Mouse (Mus musculus) thymus, postnatal 36 days (tissue): Measurements from ENCODE around the gene 2410131K14Rik.

ENCODE experiments used
- DNase-seq, 2 experiments: peaks; one replicate each; pipeline ENCODE4 v3.0.0; 2022; ENCODE audit warnings: mixed read lengths in 2 of 2

Gene 2410131K14Rik

DNA sequence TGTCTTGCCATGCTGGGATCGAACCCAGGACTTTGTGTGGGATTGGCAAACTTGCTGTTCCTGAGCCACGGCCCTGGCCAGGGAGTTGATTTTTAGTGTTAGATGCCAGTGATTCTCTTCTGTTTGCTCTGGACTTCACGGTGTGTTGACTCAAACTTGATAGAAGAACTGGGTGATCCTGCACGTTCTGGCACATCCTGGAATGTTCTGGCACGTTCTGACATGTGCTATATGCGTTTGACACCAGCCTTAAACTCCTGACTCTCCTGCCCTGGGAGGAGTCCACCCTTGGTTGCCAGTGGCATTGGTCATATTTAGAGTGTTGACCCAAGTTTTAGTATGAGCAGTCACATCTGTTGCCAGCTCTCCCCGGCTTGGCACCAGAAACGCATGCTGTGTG, 17.4 kb downstream of the 2410131K14Rik start:
- DNase-seq, result no peak

DNA sequence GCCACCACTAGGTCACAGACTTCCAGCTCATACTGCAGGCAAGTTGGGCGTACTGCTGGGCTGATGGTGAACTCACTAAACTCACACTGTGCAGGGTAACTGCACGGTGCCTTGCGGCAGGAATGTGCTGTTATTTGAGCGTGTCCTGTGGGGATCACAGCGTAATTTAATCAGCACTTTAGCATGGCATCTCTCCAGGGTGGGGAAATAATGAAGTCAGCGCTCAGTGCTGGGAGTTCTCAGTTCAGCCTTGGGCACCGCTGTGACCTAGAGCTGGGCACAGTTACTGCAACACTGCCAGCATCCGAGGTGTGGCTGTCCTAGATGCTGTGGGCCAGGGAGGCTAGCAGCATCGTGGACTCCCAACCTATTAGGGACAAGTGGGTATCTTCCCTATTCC, 19.3 kb downstream of the 2410131K14Rik start:
- no peak for DNase-seq

DNA sequence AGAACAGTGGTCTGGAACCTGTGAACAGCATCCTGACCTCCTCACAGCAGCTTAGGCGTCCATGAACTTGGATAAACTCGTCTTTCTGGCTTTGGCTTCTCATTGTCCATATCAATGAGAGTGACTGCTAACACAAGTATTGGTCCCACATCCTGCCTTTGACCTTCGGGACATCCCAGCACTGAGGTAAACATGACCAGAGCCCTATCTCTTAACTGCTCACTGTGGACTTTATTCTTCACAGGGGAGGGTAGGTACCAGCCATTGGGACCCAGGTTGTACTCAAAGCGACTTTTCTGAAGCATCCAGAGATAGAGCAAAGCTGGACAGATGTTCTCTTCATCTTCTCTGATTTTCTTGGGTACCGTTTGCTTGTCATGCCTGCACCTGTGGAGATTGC, 20.3 kb downstream of the 2410131K14Rik start:
- DNase-seq, result no peak

DNA sequence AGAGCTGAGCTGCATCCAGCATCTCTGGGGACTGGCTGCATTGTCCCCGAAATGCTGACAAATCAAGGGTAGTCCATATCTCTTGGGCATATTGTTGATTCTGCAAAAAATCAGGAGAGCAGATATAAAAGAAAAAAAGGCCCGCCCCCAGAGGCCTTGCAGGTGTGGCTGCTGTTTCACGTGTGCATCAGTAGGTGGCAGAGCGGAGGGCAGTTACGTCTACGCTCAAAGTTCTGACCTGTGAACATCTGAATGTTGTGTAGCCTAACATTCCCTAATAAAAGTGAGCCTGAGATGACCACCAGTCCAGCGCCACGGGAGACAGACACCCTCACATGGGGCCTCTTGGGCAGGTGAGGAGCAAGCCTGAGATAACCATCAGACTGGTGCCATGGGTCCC, 21.3 kb downstream of the 2410131K14Rik start:
- peak; percentile 14 to 24 for DNase-seq

DNA sequence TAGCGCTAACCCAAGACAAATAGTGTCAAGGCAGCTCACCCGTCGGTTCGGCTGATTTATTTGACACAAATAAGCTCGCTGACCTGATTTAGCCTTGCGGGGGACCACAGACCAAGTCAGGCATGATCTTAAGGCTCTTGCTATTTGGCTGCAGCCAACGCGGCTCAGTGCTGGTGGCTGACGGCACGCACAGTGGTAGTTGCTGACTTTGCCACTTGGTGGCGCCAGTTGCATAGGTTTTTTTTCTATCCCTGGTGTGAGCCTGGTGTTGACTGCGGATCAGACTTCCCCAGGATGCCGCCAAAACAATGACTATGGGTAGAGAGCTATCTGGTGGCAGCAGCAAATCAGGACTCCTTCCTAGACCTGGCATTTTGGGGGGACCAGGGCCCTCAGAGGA, 24.0 kb downstream of the 2410131K14Rik start:
- DNase-seq, result peak; percentile 78 to 81

DNA sequence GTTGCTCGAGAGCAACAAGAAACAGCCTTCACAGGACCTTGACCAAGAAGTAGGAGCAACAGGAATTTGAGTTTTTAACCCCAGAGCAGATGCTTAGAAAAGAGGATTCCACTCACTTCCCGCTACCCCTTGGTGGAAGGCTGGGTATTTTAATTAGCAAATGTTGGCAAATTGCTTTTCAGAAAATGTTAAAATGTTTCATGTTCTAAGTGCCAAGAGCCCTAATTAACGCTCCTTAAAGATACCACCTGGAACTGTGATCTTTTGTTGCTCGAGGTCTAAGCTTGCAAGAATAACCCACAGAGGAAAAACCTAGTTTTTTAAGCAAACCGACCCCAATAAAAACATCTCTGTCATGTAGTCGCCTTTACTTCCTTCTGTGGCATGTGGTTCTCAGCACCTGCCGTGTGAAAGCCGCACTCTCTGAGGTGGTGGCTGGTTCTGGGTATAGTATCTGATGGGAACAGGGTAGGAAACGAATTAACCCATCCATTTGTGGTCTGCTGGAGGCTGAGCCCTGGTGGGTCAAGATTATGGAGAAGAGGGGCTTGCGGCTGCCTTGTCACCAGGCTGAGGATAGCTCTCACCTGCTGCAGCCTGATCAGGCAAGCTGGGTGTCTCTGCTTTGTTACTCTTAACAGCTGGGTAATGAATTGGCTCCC, 26.6 kb downstream of the 2410131K14Rik start:
- DNase-seq, result peak; percentile 40 to 58

GRCm38 (mm10) chr5:118273446-118273845, 28.4 kb downstream of the 2410131K14Rik start:
- no peak for DNase-seq

- no peak for DNase-seq
Measured at GRCm38 (mm10) chr5:118274546-118274945, 29.5 kb downstream of the 2410131K14Rik start.

- no peak for DNase-seq
Measured at GRCm38 (mm10) chr5:118276281-118276680, 31.3 kb downstream of the 2410131K14Rik start.

DNA sequence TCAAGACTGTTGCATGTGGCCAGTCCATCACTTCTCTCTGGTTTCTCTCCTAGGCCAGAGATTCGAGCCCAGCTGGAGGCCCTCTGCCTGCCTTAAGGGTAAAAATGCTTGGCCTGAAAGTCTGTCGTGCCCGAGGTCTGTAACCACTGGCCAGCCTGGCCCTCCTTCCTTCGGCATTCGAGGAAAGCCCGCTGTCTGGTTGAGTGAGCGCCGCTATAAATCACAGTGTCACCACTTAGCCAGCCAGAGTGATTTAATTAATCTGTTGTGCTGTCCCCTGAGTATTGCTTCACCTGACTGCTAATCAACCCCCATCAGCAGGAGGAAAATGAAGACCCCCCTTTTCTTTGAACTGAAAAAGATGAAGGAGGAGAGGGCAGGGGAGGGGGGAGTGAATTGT, 31.7 kb downstream of the 2410131K14Rik start:
- DNase-seq, result no peak

- peak in 1 of 2 experiments; percentile 6 for DNase-seq
Measured at GRCm38 (mm10) chr5:118277741-118278495, 32.9 kb downstream of the 2410131K14Rik start.

- DNase-seq, result peak in 1 of 2 experiments; percentile 10
Measured at GRCm38 (mm10) chr5:118291453-118291852, 46.4 kb downstream of the 2410131K14Rik start.

DNA sequence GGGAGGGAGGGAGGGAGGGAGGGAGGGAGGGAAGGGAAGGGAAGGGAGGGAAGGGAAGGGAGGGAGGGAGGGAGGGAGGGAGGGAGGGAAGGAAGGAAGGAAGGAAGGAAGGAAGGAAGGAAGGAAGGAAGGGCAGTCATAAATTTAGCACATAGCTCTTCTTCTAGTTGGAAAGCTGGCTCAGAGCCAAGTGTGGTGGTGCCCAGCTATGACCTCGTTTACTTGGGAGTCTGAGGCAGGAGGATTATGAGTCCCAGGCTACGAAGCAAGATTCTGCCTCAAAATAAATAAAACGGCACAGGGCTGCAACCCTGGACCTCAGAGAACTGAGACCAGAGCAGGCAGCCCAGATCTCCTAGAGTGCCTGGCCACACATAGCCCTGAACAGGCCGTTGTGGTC, 47.4 kb downstream of the 2410131K14Rik start:
- DNase-seq, result no peak

GRCm38 (mm10) chr5:118294086-118294864, 49.2 kb downstream of the 2410131K14Rik start:
- no peak for DNase-seq

GRCm38 (mm10) chr5:118294865-118295258, 49.8 kb downstream of the 2410131K14Rik start:
- DNase-seq, result no peak

DNA sequence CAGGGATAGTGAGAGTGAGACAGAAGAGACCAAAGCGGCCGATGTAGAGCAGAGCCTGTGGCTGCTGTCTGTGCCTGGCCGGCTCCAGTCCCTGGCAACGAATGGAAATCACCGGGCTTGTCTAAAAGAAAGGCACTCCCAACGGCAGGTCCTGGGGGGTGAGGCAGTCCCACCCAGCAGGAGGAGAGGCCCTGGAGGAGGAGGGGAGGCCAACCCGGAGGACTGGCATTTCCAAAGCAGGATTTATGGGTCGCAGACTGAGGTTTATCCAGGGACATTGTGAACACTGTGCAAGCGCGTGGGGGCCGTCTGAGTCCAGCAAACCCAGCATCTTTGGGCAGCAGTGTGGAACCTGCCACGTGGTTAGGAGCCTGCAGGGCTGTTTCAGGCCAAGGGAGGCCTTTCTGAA, 52.3 kb downstream of the 2410131K14Rik start:
- no peak for DNase-seq

GRCm38 (mm10) chr5:118299720-118300400, 54.8 kb downstream of the 2410131K14Rik start:
- DNase-seq, result no peak

GRCm38 (mm10) chr5:118302466-118303155, 57.6 kb downstream of the 2410131K14Rik start:
- no peak for DNase-seq

DNA sequence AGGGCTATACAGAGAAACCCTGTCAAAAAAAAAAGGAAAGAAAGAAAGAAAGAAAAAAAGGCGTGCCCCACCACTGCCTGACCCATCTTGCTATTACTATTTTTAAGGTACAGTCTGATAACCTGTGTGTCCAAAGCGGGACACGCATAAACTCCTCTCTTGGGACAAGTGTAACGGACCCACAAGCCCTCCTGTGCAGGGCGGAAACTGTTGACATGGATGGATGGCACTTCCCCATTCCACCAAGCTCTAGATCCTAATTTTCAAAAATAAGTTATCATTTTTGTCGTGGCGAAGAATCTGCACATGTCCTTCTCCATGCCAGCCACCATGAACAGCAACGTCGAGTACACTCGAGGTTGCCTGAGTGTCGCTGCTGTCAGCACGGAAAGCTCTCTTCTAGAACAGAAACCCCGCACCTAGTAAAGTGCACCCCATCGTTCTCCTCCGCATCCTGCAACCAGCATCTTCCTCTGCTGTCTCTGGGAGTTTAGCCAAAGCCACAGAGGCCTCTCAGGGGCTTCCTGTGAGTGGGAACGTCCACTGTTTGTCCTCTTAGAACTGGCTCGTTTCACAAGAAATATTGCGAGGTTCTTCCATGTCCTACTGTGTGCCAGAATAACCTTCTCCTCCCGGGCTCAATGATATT, 60.1 kb downstream of the 2410131K14Rik start:
- no peak for DNase-seq

DNA sequence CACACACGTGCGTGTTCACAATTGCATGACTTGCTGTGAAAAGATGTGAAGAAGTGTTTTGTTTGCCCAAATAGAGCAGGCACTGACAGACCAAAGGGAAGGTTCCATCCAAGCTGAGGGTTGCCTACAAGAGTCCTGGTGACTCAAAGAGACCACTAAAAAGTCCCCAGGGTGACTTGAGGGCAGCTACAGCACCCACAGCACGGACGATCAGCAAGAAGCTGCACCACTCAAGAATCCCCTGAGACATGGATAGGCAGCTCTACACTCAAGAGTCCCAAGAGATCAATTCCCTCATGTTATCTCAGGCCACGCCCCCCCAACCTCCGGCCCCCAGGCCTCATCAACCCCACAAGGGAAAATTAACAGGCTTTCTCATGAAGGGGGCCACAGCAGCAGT, 65.4 kb downstream of the 2410131K14Rik start:
- no peak for DNase-seq

DNA sequence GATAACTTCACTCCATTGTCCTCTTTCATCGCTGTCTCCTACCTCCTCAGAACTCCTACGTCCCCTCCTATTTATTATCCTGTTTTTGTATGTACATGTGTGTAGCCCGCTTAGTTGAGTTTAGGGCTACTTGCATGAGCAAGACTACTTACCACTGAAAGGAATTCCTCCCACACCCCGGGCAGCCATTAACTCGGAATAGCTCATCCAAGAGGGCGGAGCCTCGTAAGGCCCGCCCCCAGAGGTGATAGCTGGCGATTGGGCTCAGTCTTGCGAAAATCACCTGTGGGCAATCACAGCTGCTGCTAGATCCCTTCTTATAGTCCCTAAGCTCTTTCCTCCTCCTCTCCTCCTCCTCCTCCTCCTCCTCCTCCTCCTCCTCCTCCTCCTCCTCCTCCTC, 66.2 kb downstream of the 2410131K14Rik start:
- no peak for DNase-seq

DNA sequence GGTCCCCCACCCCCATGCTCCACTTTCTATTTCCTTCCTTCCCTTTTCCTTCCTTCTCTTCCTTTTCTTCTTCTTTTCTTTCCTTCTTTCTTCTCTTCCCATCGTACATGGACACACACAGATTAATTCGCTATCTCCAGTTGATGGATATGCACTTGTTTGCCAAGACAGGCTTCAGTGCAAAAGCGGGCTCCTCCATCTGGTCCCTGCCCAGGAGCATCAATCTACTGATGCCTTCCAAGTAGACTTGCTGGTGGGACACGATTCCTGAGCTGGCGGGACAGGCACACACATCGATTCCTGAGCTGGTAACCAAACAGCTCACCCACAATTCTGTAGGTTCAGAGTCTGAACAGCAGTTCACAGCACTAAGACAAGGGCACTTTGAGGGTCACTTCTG, 68.7 kb downstream of the 2410131K14Rik start:
- no peak for DNase-seq
